Mouse (Mus musculus): ENCODE measurements around the gene Nnmt. TPM values are rescaled to one million over a fixed set of nuclear protein-coding genes. Genes with fewer than 3 reads are reported as not detected.

The Nnmt gene
- polyA plus RNA-seq, 1 experiment from 2014 or later = 0.74 TPM

Other genes starting within 250 kb of the Nnmt start
- 100 and 115 TPM in 2 replicates for gene Rexo2, start 124.5 kb downstream of the Nnmt start, polyA plus RNA-seq (2015; fragmentation: Nextera tagmentation; extraction: Ambion mirVana)
- 104 and 105 TPM in 2 replicates for gene Rbm7, start 109.9 kb downstream of the Nnmt start, polyA plus RNA-seq (2015; fragmentation: Nextera tagmentation; extraction: Ambion mirVana)
- 23.1 and 25.3 TPM in 2 replicates for gene Gm5617, start 109.7 kb downstream of the Nnmt start, polyA plus RNA-seq (2015; fragmentation: Nextera tagmentation; extraction: Ambion mirVana)
- gene Zbtb16, start 231.1 kb upstream of the Nnmt start, polyA plus RNA-seq (2015; fragmentation: Nextera tagmentation; extraction: Ambion mirVana) = 5.2 and 5.7 TPM in 2 replicates